Mouse (Mus musculus): ENCODE results near the gene Cyp4f14. TPM values are rescaled to one million over a fixed set of nuclear protein-coding genes. Genes with fewer than 3 reads are reported as not detected.

Gene Cyp4f14
- polyA plus RNA-seq (2014; fragmentation: Illumina TruSeq; extraction: RNeasy Lipid Tissue Mini Kit (QIAGEN cat#74804); ENCODE audit: low replicate concordance): 371 TPM

DNA sequence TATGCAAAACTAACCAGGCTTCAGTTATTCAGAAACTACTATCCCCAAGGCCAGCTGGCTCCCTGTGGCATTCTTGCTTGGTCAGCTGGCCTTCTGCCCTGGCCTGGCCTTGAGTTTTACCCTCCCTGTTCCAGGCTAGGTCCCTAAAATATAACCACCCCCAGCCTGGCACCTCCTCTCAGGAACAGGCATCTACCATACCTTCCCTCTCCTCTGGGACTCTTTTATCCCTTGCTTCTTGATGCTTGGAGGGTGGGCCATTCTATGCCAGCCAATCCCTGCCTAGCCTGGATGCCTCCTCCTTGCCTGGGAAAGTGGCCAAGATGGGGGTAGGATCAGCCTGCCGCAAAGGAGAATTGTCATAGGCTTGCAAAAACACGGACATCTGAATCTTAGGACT lies at the start of gene Cyp4f14:
Gene Cyp4f14, minus strand, starts transcription at position 212 of the 400 bp plus-strand sequence.

DNA sequence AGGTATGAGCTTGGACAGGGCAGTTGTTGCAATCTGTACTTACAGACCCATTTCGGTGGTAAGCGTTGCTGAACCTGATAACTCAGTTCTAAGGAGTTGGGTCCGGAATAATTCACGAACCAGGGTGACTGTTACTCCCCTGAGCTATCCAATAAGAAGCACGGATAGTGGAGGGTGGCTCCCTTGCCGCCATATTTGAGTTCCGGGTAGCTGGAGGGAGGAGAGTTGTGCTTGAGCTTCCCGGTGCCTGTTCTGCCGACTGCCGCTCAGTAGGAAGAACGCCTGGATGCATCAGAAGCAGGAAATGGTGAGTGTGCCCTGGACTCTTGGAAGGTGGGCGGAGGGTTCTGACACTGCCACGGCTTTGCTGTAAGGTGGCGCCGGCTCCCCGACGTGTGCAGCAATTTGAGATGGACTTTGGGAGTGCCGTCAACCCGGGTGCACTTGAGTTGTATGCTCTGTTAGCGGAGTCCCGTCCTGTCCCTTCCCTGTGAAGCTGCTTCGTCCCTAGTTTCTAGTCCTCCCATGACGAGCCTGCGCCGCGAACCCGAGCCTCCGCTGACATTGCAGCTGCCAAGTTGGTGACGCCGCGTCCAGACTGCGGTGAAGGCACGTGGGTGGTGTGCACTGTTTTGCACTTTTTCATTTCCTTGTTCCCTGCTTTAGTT lies 48.6 kb upstream of the Cyp4f14 start, which contains the start of gene Zfp472:
Gene Zfp472, plus strand, starts transcription at position 192 of the 668 bp plus-strand sequence.

DNA sequence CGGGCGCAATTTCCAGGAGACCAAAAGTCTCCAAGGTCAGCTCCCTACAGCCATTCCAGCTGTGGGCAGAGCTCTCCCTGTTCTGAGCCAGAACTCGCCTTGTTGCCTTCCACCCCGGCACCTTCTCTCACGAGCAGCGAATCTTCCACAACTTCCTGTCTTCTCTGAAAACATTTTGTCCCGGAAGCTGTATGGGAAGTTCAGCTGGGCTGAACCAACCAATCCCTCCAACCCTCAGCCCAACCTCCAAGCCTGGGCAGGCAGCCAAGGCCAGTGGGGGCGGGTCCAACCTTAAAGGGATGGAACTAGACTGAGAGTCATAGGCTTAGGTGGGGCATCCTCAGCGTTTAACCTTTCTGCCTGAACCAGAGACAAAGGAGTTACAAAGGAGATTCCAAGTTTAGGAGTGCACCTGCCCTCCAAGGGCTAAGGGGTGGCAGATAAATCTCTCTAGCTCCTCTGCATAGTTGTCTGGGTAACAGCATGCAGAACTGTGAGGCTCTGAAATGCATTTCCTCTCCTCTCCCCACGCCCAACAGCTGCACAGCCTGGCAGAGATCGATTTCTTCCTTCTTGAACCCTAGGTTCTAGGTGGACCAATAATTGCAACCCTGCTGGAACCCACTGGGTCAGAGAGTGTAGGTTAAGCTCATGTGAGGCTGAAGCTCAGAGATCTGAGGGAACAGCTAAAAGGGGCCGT lies 30.2 kb upstream of the Cyp4f14 start, which contains the start of gene Cyp4f13:
Gene Cyp4f13, minus strand, starts transcription at position 188 of the 700 bp plus-strand sequence.

GRCm38 (mm10) chr17:32891239-32892180 lies 25.6 kb downstream of the Cyp4f14 start, which contains the start of gene Zfp870:
Gene Zfp870, minus strand, starts transcription at chr17:32891642.

Other genes with a start within 250 kb of the Cyp4f14 start
- 0.74 TPM for gene Cyp4f15, start 231.7 kb downstream of the Cyp4f14 start, polyA plus RNA-seq (2014; fragmentation: Illumina TruSeq; extraction: RNeasy Lipid Tissue Mini Kit (QIAGEN cat#74804); ENCODE audit: low replicate concordance)
- gene Zfp871, start 129.1 kb downstream of the Cyp4f14 start, polyA plus RNA-seq (2014; fragmentation: Illumina TruSeq; extraction: RNeasy Lipid Tissue Mini Kit (QIAGEN cat#74804); ENCODE audit: low replicate concordance): 68.8 TPM
- gene Zfp811, start 107.4 kb downstream of the Cyp4f14 start, polyA plus RNA-seq (2014; fragmentation: Illumina TruSeq; extraction: RNeasy Lipid Tissue Mini Kit (QIAGEN cat#74804); ENCODE audit: low replicate concordance): 2.3 TPM
- gene Zfp799, start 87.1 kb downstream of the Cyp4f14 start, polyA plus RNA-seq (2014; fragmentation: Illumina TruSeq; extraction: RNeasy Lipid Tissue Mini Kit (QIAGEN cat#74804); ENCODE audit: low replicate concordance): 15.7 TPM
- 12.1 TPM for gene Zfp870, start 25.7 kb downstream of the Cyp4f14 start, polyA plus RNA-seq (2014; fragmentation: Illumina TruSeq; extraction: RNeasy Lipid Tissue Mini Kit (QIAGEN cat#74804); ENCODE audit: low replicate concordance)
- 20.6 TPM for gene Cyp4f13, start 30.1 kb upstream of the Cyp4f14 start, polyA plus RNA-seq (2014; fragmentation: Illumina TruSeq; extraction: RNeasy Lipid Tissue Mini Kit (QIAGEN cat#74804); ENCODE audit: low replicate concordance)
- 25.8 TPM for gene Zfp472, start 48.5 kb upstream of the Cyp4f14 start, polyA plus RNA-seq (2014; fragmentation: Illumina TruSeq; extraction: RNeasy Lipid Tissue Mini Kit (QIAGEN cat#74804); ENCODE audit: low replicate concordance)
- 22.3 TPM for gene Zfp952, start 75.8 kb upstream of the Cyp4f14 start, polyA plus RNA-seq (2014; fragmentation: Illumina TruSeq; extraction: RNeasy Lipid Tissue Mini Kit (QIAGEN cat#74804); ENCODE audit: low replicate concordance)
- 9.6 TPM for gene Zfp763, start 116.1 kb upstream of the Cyp4f14 start, polyA plus RNA-seq (2014; fragmentation: Illumina TruSeq; extraction: RNeasy Lipid Tissue Mini Kit (QIAGEN cat#74804); ENCODE audit: low replicate concordance)
- not detected for gene 4921501E09Rik, start 150.7 kb upstream of the Cyp4f14 start, polyA plus RNA-seq (2014; fragmentation: Illumina TruSeq; extraction: RNeasy Lipid Tissue Mini Kit (QIAGEN cat#74804); ENCODE audit: low replicate concordance)
- 15.7 TPM for gene Zfp563, start 172.0 kb upstream of the Cyp4f14 start, polyA plus RNA-seq (2014; fragmentation: Illumina TruSeq; extraction: RNeasy Lipid Tissue Mini Kit (QIAGEN cat#74804); ENCODE audit: low replicate concordance)
- not detected for gene Morc2b, start 222.3 kb upstream of the Cyp4f14 start, polyA plus RNA-seq (2014; fragmentation: Illumina TruSeq; extraction: RNeasy Lipid Tissue Mini Kit (QIAGEN cat#74804); ENCODE audit: low replicate concordance)

Measured in small intestine, adult 10 weeks (tissue).